Mouse (Mus musculus) heart, embryonic 14.5 days (tissue): ENCODE results near the gene Zbtb1. TPM values are rescaled to one million over a fixed set of nuclear protein-coding genes. Genes with fewer than 3 reads are reported as not detected.

Experiments
- ATAC-seq: fragments of 200-750 bp; cut with Nextera tagmentation; 2 replicates; pipeline ENCODE4 v1.8.0; 2017; ENCODE audit warnings: low read depth, moderate TSS enrichment; ENCODE audit not compliant: insufficient number of reproducible peaks, insufficient read depth, low FRiP score
- H3K27ac ChIP-seq, 2 experiments: fragments of 200-500 bp in 1 of 2; fragments of 300-500 bp in 1 of 2; sonication (generic) in 1 of 2; replicated peaks in 1 of 2; 2 replicates each; pipeline ENCODE4 v1.5.1; 2012 to 2014; ENCODE audit warnings: low read depth in 2 of 2, low read length in 2 of 2, control low read depth in 1 of 2, mild to moderate bottlenecking in 1 of 2, mixed read lengths in 1 of 2; ENCODE audit not compliant: control insufficient read depth in 1 of 2, insufficient read depth in 1 of 2
- H3K27me3 ChIP-seq: fragments of 300-500 bp; sonication (generic); 2 replicates; pipeline ENCODE4 v1.6.1; 2014; ENCODE audit warnings: mild to moderate bottlenecking, low read length, control low read depth; ENCODE audit not compliant: control insufficient read depth, insufficient read depth
- H3K36me3 ChIP-seq: fragments of 300-500 bp; sonication (generic); 2 replicates; pipeline ENCODE4 v1.6.1; 2014; ENCODE audit warnings: mild to moderate bottlenecking, control low read depth, low read length, mixed read lengths; ENCODE audit not compliant: control insufficient read depth, insufficient read depth
- H3K4me1 ChIP-seq, 2 experiments: fragments of 200-500 bp in 1 of 2; fragments of 300-500 bp in 1 of 2; sonication (generic) in 1 of 2; 2 replicates each; pipeline ENCODE4 v1.6.1; 2012 to 2014; ENCODE audit warnings: low read length in 2 of 2, control low read depth in 1 of 2, mixed read lengths in 1 of 2; ENCODE audit not compliant: control insufficient read depth in 2 of 2, insufficient read depth in 2 of 2
- H3K4me2 ChIP-seq: fragments of 300-500 bp; sonication (generic); 2 replicates; pipeline ENCODE4 v1.6.1; 2014; ENCODE audit warnings: mild to moderate bottlenecking, low read length
- H3K4me3 ChIP-seq, 2 experiments: fragments of 200-500 bp in 1 of 2; fragments of 300-500 bp in 1 of 2; sonication (generic) in 1 of 2; 2 replicates each; pipeline ENCODE4 v1.5.1; 2012 to 2014; ENCODE audit warnings: low read length in 2 of 2, mild to moderate bottlenecking in 2 of 2, control low read depth in 1 of 2, low read depth in 1 of 2, moderate library complexity in 1 of 2; ENCODE audit not compliant: control insufficient read depth in 1 of 2, insufficient read depth in 1 of 2
- H3K9ac ChIP-seq: fragments of 300-500 bp; sonication (generic); 2 replicates; pipeline ENCODE4 v1.6.1; 2014; ENCODE audit warnings: mild to moderate bottlenecking, low read length
- H3K9me3 ChIP-seq: fragments of 300-500 bp; sonication (generic); 2 replicates; pipeline ENCODE4 v1.6.1; 2016; ENCODE audit warnings: low read length, control low read depth; ENCODE audit not compliant: control insufficient read depth
- WGBS: fragments of 180-500 bp; shearing (Covaris S2); extraction: QIAGEN DNeasy Blood & Tissue Kit; methylation state at CpG from one replicate; pipeline ENCODE4 v1.1.7; 2014; 5-methylcytosine and 5-hydroxymethylcytosine counted together
- polyA plus RNA-seq: library from polyadenylated mRNA; unstranded; fragments of >200 nt; fragmentation: Nextera tagmentation; extraction: Ambion mirVana; gene quantifications from 2 replicates; pipeline ENCODE4 v1.2.1, GENCODE M21; 2014

Gene Zbtb1
- polyA plus RNA-seq, 1 experiment from 2014 or later: 8.8 TPM

- H3K4me3 ChIP-seq: no peak overlapping the region
- H3K36me3 ChIP-seq: no peaks in the 10 kb centered on the region
- no peak overlapping the region for H3K9ac ChIP-seq
- H3K27me3 ChIP-seq: peaks cover 9% of the 10 kb centered on the region
- H3K27ac ChIP-seq: no peak overlapping the region
- no peak for ATAC-seq
- H3K4me1 ChIP-seq: peaks cover 16 to 17% of the 10 kb centered on the region in 2 experiments
- whole genome bisulfite sequencing: 57% methylated on average over 4 of the region's 4 CpGs
- no peak overlapping the region for H3K4me2 ChIP-seq
- no peaks in the 10 kb centered on the region for H3K9me3 ChIP-seq
Measured at GRCm38 (mm10) chr12:76409166-76409565, 39.1 kb downstream of the Zbtb1 start.

GRCm38 (mm10) chr12:76415383-76416010, 45.4 kb downstream of the Zbtb1 start:
- Histone ChIP-seq H3K4me2 (no peak overlapping the region), H3K4me3 (no peak overlapping the region), H3K9me3 (no peaks in the 10 kb centered on the region), H3K27ac (no peak overlapping the region), H3K9ac (no peak overlapping the region), H3K27me3 (no peaks in the 10 kb centered on the region), H3K4me1 (peaks cover 4 to 8% of the 10 kb centered on the region in 2 experiments; a peak in 2 of 4 replicates), H3K36me3 (no peaks in the 10 kb centered on the region)
- no peak for ATAC-seq
- WGBS: 60% methylated on average over 11 of the region's 12 CpGs

- Histone ChIP-seq H3K27ac (no peak within 1 kb of the TSS), H3K27me3 (no peaks in the 10 kb centered on the region), H3K9ac (peak within 1 kb of the TSS; percentile 60), H3K36me3 (no peaks in the 10 kb centered on the region), H3K9me3 (no peaks in the 10 kb centered on the region), H3K4me3 (peak within 1 kb of the TSS; percentile 43 to 57), H3K4me1 (peaks cover 4 to 8% of the 10 kb centered on the region in 2 experiments; a peak in 2 of 4 replicates), H3K4me2 (peak within 1 kb of the TSS; percentile 76)
- ATAC-seq: peak; percentile 71
- WGBS: under 1% methylated on average over 37 of the region's 37 CpGs
Measured at GRCm38 (mm10) chr12:76417433-76417854, 47.4 kb downstream of the Zbtb1 start, which contains the start of gene Ppp1r36. Ppp1r36 (plus strand) TSS chr12:76417538.

GRCm38 (mm10) chr12:76418346-76418745, 48.3 kb downstream of the Zbtb1 start:
- no peak for ATAC-seq
- peaks cover 4 to 8% of the 10 kb centered on the region in 2 experiments; a peak in 2 of 4 replicates for H3K4me1 ChIP-seq
- no peak overlapping the region for H3K4me3 ChIP-seq
- H3K4me2 ChIP-seq: no peak overlapping the region
- no peaks in the 10 kb centered on the region for H3K27me3 ChIP-seq
- WGBS: 87% methylated on average over 5 of the region's 5 CpGs
- no peaks in the 10 kb centered on the region for H3K9me3 ChIP-seq
- H3K36me3 ChIP-seq: no peaks in the 10 kb centered on the region
- no peak overlapping the region for H3K9ac ChIP-seq
- no peak overlapping the region for H3K27ac ChIP-seq

- Histone ChIP-seq H3K27me3 (no peaks in the 10 kb centered on the region), H3K4me3 (no peak overlapping the region), H3K36me3 (no peaks in the 10 kb centered on the region), H3K4me2 (no peak overlapping the region), H3K27ac (no peak overlapping the region), H3K9me3 (0 out of 2 replicates have a peak, but pooled peaks cover 5% of the 10 kb centered on the region), H3K9ac (no peak overlapping the region), H3K4me1 (no peaks in the 10 kb centered on the region)
- 80% methylated on average over 3 of the region's 3 CpGs for WGBS
- no peak for ATAC-seq
Measured at GRCm38 (mm10) chr12:76425256-76425655, 55.2 kb downstream of the Zbtb1 start.

- 39% methylated on average over 5 of the region's 5 CpGs for WGBS
- Histone ChIP-seq H3K27me3 (no peaks in the 10 kb centered on the region), H3K9ac (peak overlapping the region; percentile 34; the same call in 1 of the 2 replicates), H3K4me1 (peaks cover 3 to 10% of the 10 kb centered on the region in 2 experiments; a peak in 3 of 4 replicates), H3K4me3 (no peak overlapping the region), H3K27ac (no peak overlapping the region), H3K9me3 (0 out of 2 replicates have a peak, but pooled peaks cover 5% of the 10 kb centered on the region), H3K4me2 (no peak overlapping the region), H3K36me3 (no peaks in the 10 kb centered on the region)
- ATAC-seq: no peak
Measured at GRCm38 (mm10) chr12:76427546-76427945, 57.5 kb downstream of the Zbtb1 start.

GRCm38 (mm10) chr12:76430879-76431406, 60.9 kb downstream of the Zbtb1 start:
- Histone ChIP-seq H3K36me3 (no peaks in the 10 kb centered on the region), H3K9me3 (no peaks in the 10 kb centered on the region), H3K27ac (0 out of 4 replicates have a peak overlapping the region, but pooled peaks have one; percentile 0 to 28), H3K9ac (no peak overlapping the region), H3K27me3 (peaks cover 3% of the 10 kb centered on the region; the same call in 1 of the 2 replicates), H3K4me3 (no peak overlapping the region), H3K4me2 (0 out of 2 replicates have a peak overlapping the region, but pooled peaks have one; percentile 11), H3K4me1 (peaks cover 15 to 21% of the 10 kb centered on the region in 2 experiments)
- no peak for ATAC-seq
- 27% methylated on average over 5 of the region's 5 CpGs for WGBS
